Mouse (Mus musculus) MN1 (cell line): Measurements from ENCODE around the gene Gm11114.

Experiments
- DNase-seq: peaks from one replicate; pipeline ENCODE4 v3.0.0-alpha.2; 2016; ENCODE audit warnings: low spot score

Gm11114 gene

DNA sequence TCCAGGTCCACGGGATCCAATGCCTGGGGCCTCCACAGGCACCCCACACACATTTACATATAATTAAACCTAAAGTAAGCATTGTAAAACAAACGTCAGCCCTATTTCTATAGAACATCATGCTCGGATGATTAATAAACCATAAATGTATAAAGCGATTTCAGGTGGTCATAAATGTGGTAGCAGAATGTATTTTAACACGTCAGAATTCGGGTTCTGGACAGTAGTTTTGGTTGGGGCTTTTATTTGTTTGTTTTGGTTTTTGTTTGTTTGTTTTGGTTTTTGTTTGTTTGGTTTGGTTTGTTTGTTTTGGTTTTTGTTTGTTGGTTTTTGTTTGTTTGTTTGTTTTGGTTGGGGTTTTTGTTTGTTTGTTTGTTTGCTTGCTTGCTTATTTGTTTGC lies at the start of gene Gm11114:
TSS of gene Gm11114 (plus strand) at position 301 of the 400 bp plus-strand sequence.
- DNase-seq = no peak

DNA sequence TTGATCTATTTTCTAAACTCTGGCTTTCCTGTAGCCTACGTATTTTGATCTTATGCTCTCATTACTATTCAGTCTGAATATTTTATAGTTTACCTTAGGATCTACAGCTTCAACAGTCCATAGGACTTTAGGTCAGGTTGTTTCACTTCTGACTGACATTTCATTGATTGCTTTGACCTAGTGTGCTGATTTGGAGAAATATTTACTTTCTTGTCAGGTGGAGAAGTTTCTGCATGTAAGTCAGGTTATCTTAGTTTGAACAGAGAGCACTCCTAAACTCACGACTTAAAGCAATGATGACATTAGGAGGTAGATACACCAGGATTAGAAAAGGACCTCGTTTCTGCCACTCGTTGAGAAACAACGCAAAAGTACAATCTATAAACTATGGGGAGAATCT lies 45.7 kb upstream of the Gm11114 start:
- no peak for DNase-seq

DNA sequence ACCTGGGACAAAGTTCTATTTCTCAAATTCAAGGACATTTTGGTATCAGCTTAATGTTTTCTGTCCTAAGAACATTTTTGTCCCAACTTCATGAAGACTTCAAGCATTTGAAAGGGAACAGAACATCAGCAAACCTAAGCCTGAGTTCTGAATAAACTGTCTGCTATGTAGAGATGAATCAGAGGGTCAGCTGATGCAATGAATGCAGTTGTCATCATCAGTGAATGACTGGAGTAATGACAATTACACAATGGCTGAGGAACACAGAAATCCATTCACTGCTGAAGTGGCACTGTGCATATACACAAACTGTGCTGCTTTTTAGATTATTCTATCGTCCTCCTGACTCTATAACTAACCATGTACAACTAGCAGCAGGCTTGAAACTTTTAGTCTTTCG lies 38.5 kb upstream of the Gm11114 start:
- DNase-seq = no peak

DNA sequence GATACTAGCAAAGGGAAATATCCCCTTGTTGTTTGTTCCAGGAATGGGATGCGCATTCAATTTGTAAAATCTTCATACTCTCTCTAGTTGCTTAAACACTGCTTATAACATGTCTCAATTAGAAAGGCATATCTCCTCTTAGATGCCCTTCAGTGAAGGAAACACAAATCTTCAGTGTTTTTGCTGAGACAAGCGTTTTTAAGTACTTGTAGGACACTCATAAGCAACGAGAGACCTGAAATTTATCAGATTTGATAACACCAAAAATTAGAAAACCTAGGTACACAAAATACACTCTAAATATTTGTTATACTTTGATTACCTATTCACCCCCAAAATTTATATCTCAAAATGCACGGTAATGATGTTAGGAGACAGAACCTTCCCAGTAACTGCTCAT lies 9.7 kb upstream of the Gm11114 start:
- no peak for DNase-seq

DNA sequence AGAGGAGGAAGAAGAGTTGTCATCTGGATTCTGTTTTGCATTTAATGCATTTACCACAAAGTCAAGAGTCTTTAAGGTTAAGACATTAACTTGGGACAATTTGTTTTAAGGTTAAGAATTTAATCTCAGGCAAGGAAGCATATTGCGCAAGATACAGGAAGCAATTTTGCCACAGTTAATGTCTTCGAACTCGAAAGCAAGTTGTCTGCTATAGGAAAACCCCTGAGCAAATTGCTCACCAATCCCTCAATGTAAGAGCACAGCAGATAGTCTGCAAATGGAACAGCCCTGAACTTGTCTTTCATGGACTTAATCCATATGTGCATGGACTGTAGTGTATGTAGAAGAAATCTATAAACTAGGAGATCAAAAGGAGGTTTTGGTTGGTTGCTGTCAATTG lies 9.2 kb upstream of the Gm11114 start:
- no peak for DNase-seq

DNA sequence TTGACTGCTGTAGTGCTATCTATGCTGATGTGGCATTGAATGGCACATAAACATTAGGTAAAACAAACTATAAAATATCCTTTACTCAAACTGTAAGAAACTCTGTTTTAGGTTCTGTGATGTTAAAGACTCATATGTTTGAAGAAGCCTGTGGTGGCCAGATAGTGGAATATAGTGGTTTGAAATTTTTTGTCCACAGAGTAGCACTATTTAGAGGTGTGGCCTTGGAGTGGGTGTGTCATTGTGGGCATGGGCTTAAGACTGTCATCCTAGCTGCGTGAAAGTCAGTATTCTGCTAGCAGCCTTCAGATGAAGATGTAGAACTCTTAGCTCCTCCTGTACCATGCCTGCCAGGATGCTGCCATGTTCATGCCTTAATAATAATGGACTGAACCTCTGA lies 3.5 kb downstream of the Gm11114 start:
- no peak for DNase-seq

DNA sequence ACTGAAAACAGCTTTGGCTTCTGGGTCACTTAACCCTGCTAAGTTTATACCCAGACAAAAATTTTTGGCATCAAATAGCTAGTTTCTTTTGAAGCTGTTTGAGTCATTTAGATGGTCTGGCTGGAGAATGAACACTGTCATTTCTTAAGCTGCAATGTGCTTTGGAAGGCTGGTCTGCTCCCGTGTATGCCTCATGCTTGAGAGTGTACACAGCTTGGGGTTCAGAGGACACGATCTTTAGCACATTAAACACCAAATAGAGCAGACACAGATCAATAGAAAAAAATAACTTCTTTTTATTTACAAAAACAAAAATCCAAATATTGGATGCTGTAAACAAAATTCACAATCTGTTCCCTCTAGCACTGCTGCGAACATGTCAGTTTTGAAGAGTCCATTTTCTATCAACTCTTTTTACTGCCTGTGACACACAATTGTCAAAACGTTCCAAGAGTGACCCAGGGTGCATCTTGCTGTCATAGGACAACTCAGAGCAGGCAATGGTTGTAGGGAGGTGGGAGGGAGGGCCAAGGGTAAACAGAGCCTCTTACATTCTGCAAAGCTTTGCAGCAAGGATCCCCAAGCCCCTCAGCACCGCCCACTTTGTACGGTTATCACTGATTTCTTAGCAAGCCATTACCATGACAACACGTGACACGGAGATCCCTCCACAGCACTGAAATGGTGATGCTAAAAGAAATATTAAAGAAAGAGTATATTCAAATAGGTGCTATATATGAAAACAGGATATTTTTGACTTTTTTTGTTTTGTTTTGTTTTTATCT lies 7.8 kb downstream of the Gm11114 start:
- DNase-seq = no peak

DNA sequence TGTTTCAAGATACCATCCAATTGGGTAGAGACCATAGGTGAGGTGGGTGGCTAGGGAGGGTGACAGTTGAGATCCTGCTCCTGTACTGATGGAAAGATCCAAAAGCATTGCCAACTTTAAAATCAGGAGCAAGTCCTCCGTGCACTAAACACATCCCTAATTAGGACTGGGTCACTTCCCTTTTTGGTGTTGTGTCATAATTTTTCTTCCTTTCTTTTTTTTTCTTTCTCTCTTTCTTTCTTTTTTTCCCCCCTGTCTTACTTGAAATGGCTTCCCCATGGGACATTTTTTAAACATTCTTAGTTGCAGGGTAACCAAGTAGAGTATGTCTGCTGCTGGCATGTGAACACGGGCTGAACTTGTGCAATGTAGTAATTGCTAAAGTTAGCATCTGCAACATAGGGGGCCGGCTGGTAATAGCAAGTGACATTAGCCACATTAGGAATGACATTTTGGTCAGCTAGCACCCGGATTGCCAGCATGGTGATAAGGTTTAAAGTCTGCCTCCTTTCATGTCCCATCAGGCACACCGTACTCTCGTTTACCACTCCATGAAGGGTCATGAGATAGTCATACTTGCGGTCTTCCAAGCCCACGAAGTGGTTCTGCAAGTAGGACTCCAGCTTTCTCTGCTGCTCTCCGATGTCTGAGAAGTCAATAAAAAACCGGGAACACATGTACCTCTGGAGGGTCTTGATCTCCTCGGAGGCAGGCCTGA lies 11.7 kb downstream of the Gm11114 start:
- DNase-seq = no peak

DNA sequence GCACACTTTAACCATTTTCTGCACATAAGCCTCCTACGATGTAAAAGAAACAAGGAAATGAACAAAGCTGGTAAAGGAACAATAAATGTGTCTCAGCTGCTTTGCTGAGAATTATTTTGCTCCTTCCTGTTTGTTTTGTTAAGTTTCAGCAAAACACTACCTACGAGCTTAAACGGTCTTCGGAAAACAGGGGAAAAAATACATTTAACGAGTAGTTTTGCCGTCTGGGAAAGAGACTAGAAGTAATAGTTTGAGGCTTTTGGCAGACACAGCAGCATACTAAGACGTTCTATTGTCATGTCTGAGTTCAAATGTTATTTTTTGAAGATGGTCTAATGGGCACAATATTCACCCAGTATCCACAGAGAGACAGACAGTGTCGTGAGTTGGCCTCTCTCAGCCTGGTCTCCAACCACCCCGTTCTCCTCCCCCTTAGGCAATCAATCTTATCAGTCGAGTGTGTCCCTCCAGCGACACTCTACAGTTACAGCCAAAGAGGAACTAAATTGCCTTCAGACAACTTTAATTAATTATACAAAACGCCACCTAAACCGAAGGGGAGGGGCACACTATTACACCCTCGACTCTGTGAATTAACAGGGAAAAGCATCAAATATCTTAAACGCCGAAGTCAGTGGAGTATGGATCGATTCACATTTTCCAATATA lies 12.8 kb downstream of the Gm11114 start:
- peak; percentile 9 for DNase-seq

DNA sequence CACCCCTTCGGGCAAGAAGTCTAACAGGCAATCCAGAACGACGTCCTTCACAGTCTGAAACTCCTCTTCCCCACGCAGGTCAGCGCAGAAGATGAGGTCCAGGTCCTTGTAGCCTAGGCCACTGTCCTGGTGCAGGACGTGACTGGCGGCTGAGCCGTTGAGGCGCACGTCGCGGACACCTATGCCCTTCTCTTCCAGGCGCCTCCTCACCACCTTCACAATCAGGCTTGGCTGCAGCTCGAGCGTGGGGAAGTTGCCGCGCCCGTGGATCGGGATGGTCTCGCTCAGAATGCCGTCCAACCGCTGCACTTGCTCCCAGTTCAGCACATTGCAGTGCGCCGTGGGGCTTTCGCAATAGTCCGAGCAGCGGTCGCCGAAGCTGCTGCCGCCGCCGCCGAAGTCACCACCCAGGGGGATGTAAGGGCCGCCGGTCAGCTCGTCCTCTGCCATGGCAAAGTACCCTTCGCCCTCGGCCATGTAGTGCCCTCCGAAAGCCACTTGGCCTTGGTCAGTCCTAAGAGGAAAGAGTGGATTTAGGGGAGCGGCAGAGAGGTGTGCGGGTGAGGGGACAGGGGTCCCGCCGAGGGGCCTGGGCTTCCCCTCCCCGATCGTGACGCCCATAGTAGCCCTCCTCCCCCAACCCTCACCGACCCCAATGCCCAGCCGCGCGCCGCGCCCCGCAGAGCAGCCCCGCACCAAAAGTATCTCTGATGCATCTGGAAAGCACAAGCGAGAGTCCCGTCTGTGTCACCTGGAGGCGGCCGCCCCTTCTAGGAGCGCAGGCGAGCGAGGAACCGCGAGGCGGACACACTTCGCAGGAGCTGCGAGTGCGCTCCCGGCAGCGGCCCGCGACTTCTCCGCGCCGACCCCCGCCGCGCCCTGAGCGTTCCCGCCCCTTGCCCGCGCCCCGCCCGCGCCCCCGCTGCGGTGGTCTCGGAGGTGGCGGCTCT lies 14.0 kb downstream of the Gm11114 start:
- DNase-seq = peak; percentile 51

DNA sequence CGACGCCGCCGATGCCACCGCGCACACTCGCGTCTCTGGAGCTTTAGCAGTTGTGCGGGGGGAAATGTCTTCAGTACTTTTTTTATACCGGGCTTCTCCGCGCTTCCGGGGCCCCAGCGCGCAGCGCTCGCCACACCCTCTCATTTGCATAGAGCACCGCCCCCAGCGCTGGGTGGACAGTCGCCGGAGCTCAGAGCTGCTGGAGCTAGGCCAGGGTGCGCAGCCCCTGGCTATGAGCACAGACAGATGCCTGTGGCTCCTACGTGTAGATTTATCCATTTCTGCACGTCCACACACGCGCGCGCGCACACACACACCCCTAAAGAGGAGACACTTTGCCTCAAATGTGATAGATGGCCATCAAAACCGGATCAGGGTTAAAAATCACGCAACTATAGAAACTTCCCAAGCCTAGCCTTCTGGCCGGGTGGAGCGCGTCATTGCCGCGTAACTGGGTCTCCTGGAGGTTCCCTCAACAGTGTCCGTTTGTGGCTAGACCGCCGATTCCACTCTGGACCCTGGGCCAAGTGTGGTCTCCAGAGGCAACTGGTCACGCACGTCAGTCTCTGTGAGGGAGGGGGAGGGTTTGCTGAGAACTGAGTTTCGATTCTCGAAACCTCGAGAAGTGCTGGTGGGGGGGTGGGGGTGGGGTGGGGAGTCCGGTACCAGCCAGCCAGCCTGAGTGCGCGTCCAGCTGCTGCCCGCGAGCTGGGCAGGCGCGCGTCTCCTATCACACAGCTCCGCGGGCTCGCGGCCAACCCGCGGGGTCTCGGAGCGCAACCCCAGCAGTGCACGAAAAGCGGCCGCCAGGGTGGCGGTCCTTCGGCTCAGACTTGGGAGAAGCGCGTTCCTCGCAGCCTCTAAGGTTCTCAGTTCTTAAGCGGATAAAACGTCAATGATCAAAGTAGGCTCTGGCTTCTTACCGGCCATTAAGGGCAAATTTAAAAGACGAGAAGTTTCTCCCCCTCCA lies 15.0 kb downstream of the Gm11114 start, which contains the start of gene Tent5a:
TSS of gene Tent5a (minus strand) at position 107 of the 970 bp plus-strand sequence.
- peak; percentile 94 for DNase-seq

DNA sequence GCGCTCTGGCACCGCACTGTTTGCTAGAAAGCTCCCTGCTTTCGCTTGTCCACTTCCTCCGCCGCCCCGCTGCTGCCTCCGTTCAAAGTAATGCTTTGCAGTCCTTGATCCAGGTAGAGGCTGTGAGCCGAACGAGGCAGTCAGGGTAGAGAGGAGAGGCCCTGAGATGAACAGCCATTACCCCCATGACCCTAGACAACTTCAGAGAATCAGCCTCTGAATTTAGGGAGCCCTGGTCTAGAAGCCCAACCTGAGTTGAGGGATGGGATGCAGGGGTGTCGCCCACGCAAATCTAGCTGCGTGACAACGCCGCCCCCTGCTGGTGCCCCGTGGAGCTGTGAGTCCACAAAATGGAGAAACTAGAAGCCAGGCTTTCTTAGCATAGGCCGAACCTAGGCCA lies 15.7 kb downstream of the Gm11114 start:
- DNase-seq = peak; percentile 85

DNA sequence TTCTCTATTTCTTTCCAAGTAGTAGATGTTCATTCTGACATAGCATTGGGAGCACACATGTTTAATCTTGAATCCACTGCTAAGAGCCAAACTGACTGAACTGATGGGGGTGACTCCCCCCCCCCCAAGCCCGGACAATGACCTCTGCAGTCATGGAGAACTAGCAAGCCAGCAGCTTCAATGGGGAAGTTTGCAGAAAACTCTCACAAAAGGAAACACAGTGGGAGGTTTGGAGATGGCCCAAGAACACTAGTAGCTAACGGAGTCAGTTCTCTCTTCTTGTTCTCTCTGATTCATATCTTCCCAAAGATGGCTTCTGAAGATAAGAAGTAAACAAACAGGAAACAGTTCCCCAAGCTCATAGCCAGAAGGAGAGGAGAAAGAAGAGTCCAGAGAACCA lies 18.9 kb downstream of the Gm11114 start:
- DNase-seq = no peak

DNA sequence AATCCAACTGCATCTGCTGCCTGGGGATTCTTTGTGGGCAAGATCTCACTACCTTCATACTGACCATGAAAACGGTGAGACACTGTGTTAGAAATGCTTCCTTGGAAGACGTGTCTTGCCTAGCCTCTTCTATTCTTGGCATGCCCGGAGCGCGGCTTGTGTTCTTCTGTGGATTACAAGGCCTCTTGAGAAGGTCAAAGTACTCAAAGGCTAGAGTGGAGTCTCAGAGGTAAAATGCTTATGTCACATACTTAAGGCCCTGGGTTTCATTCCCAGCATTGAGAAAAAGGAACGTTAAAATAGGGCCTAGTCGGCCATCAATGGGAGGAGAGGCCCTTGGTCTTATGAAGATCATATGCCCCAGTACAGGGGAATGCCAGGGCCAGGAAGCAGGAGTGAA lies 23.5 kb downstream of the Gm11114 start:
- DNase-seq = no peak

DNA sequence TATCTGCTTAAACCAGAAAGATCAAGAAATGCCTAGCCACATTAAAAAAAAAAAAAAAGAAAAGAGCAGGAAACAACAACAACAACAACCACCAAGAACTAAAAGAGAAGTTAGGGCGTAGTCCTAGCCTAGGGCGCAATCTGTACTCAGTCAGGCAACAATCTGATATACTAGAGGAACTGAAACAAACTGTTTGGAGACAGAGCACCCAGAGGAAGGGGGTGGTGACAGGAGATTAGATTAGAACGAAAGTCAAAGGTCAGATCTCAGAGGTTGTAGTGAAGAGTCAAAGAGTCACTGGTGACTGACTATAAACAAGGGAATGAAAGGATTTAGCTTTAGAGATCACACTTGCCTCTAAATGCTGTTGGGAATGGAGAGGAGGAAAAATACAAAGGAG lies 27.7 kb downstream of the Gm11114 start:
- no peak for DNase-seq

DNA sequence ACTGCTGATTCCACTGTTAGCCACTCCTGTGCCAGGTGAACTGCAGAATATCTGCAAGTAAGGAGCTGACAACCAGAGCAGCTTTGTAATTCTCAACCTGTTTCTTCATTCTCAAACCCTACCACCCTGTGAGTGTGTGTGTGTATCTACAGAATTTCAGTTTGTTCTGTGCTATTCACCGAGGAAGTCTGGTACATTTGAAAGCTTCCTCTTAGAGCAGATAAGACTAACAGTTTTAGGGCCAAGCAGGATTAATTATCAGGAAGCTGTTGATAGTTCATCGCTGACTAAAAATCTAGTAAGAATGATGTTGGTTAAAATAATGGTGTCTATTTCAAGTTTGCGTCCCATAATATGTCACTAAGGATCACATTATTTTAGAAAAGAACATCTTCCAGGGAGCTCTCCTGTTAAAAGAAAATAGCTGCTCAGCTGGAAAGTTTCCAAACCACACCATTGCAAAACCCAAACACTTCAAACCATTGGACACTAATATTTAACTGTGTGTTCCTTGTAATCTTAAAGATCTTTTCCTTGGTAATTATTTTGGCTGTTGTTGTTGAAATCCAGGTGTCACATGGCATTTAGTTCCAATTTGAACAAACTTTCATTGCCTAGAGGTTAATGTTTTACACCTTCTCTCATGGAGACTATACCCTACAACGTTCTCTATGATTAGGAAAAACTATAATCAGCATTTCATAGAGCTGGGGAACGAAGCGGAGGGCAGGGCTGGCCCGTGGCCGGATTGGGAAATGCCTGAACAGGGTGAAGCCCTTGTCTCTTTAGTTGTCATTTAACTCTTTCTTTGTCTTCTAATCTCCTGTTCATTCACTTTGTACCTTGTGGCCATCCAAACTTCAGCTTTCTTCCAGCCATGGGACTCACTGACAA lies 30.6 kb downstream of the Gm11114 start:
- no peak for DNase-seq

DNA sequence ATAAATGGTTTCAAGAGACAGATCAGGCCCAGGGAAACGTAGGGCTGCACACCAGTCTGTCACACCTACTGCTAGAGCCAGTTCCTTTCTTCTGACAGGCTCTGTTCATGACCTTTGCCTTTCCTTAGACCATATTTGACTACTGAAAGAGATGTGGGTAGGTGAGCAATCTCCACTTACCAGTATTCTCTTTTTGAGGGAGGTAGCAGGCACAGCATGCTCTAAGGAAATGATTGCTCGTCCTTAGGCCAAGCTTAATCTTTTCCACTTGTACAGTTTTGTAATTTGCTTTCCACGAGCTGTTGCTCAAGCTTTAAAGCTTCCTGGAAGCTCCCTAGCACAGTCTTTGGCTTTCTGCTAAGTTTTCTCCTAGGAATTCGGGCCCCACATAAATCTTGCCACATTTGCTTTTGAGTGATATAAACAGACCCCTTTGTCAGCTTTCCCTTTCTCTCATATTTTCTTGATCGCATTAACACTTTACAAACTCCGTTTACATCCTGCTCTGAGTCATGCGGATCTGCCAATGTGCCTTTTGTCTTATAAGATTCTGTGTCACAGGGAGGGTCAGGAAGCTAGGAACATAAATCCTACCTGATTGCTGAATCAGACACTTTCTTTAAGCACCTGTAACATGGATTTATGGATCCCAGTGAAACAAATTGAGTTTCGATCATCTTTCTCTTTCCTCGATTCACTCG lies 35.4 kb downstream of the Gm11114 start:
- no peak for DNase-seq

DNA sequence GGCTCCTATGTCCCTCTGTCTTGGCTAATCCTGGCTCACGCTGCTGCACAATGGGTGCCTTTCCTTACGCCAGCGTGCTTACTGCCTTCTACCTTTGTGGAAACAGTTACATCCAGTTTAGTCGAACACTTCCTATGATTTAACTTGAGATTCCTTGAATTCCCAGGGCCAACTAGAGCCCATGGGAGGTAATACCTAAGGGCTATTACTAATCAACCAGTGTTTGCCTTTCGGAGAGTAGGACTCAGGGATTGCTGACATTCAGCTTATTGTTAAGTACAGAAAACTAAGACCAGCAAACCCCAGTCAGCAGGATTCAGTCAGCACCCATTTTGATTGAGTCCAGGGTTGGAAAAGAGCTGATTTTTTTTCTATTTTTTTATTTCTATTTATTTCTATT lies 43.0 kb downstream of the Gm11114 start:
- DNase-seq = no peak
